Mouse (Mus musculus) gastrocnemius, postnatal 14 days (tissue): Measurements from ENCODE around the gene Ephb6. TPM values are rescaled to one million over a fixed set of nuclear protein-coding genes. Genes with fewer than 3 reads are reported as not detected.
"Not testable (repeated sequence)": the region's sequence is repeated elsewhere in the genome, so short reads cannot be mapped to it uniquely, and the experiment has no call there.

Experiments used
- DNase-seq: peaks from one replicate; pipeline ENCODE4 v3.0.0; 2021; ENCODE audit warnings: mixed read lengths
- intact Hi-C: fragments of 180-260 bp; cut with DNase I; formaldehyde crosslinking; loops from one replicate; pipeline ENCODE4 v1.15.1; 2025; ENCODE audit warnings: low total_unique reads
- long read RNA-seq, 2 experiments: library from polyadenylated mRNA; stranded (forward); transcript quantifications; one replicate each; pipeline ENCODE4 v2.0.0; 2021
- total RNA-seq, 2 experiments: library from RNA; stranded (reverse); gene quantifications; 2 replicates each; pipeline ENCODE4 v1.2.3; 2021

Ephb6 gene
- 1 to 10 TPM; 1.2 to 2.5 TPM for total RNA-seq
- long read RNA-seq, experiment 1, partial matches to known transcripts, result 0 of 2 reads
- long read RNA-seq, experiment 1, other reads (novel, unspliced or antisense), result 0 of 2 reads
- long read RNA-seq, experiment 2, partial matches to known transcripts, result 1 of 2 reads
- long read RNA-seq, experiment 2, other reads (novel, unspliced or antisense), result 0 of 2 reads

- intact Hi-C loops, result no loop called here
These were observed at the start of gene Ephb6 for GRCm38 (mm10) chr6:41605061-41605793. Ephb6 (plus strand) TSS chr6:41605482.

GRCm38 (mm10) chr6:41556389-41556788 lies 48.9 kb upstream of the Ephb6 start:
- intact Hi-C loops, result no loop called here

More at GRCm38 (mm10) chr6:41605061-41605793, at the start of gene Ephb6:
- DNase-seq, result peak; percentile 77

GRCm38 (mm10) chr6:41557468-41557867 lies 47.8 kb upstream of the Ephb6 start:
- no peak for DNase-seq
- intact Hi-C loops, result no loop called here

More at GRCm38 (mm10) chr6:41556389-41556788, 48.9 kb upstream of the Ephb6 start:
- no peak for DNase-seq

- DNase-seq, result no peak
- intact Hi-C loops, result no loop called here
These were observed 47.0 kb upstream of the Ephb6 start for GRCm38 (mm10) chr6:41558271-41558670.

GRCm38 (mm10) chr6:41559331-41559730 lies 46.0 kb upstream of the Ephb6 start:
- no peak for DNase-seq
- intact Hi-C loops, result no loop called here

GRCm38 (mm10) chr6:41560273-41560672 lies 45.0 kb upstream of the Ephb6 start:
- no peak for DNase-seq
- intact Hi-C loops, result no loop called here

GRCm38 (mm10) chr6:41562598-41562997 lies 42.7 kb upstream of the Ephb6 start:
- no peak for DNase-seq
- intact Hi-C loops, result no loop called here

GRCm38 (mm10) chr6:41563104-41563951 lies 42.0 kb upstream of the Ephb6 start:
- intact Hi-C loops, DNase-seq: not testable (repeated sequence)

GRCm38 (mm10) chr6:41565261-41565660 lies 40.0 kb upstream of the Ephb6 start:
- intact Hi-C loops, result no loop called here
- DNase-seq, result no peak

- intact Hi-C loops, result no loop called here
- DNase-seq, result no peak
These were observed 38.3 kb upstream of the Ephb6 start for GRCm38 (mm10) chr6:41566965-41567364.

GRCm38 (mm10) chr6:41569078-41569477 lies 36.2 kb upstream of the Ephb6 start:
- intact Hi-C loops, result no loop called here

GRCm38 (mm10) chr6:41576526-41577097 lies 28.7 kb upstream of the Ephb6 start:
- no peak for DNase-seq
- intact Hi-C loops, result no loop called here

More at GRCm38 (mm10) chr6:41569078-41569477, 36.2 kb upstream of the Ephb6 start:
- no peak for DNase-seq

- intact Hi-C loops, result no loop called here
- DNase-seq, result no peak
These were observed 28.0 kb upstream of the Ephb6 start for GRCm38 (mm10) chr6:41577297-41577696.

GRCm38 (mm10) chr6:41581295-41581694 lies 24.0 kb upstream of the Ephb6 start:
- DNase-seq, result no peak
- intact Hi-C loops, result no loop called here

- DNase-seq, result no peak
- intact Hi-C loops, result no loop called here
These were observed 23.1 kb upstream of the Ephb6 start for GRCm38 (mm10) chr6:41582189-41582588.

GRCm38 (mm10) chr6:41604401-41605050 lies 756 bp upstream of the Ephb6 start:
- intact Hi-C loops, result no loop called here
- no peak for DNase-seq

GRCm38 (mm10) chr6:41605794-41606104 lies 467 bp downstream of the Ephb6 start:
- no peak for DNase-seq
- intact Hi-C loops, result no loop called here

- intact Hi-C loops, result no loop called here
- peak; percentile 32 for DNase-seq
These were observed 932 bp downstream of the Ephb6 start for GRCm38 (mm10) chr6:41606214-41606613.

- intact Hi-C loops, result no loop called here
- no peak for DNase-seq
These were observed 2.4 kb downstream of the Ephb6 start for GRCm38 (mm10) chr6:41607637-41608036.
